Mouse (Mus musculus): ENCODE results near the gene Pctp. TPM values are rescaled to one million over a fixed set of nuclear protein-coding genes. Genes with fewer than 3 reads are reported as not detected.

Gene Pctp
- total and polyA plus RNA-seq, 3 experiments, result 6.4 to 10.2 TPM; not detected in 1

DNA sequence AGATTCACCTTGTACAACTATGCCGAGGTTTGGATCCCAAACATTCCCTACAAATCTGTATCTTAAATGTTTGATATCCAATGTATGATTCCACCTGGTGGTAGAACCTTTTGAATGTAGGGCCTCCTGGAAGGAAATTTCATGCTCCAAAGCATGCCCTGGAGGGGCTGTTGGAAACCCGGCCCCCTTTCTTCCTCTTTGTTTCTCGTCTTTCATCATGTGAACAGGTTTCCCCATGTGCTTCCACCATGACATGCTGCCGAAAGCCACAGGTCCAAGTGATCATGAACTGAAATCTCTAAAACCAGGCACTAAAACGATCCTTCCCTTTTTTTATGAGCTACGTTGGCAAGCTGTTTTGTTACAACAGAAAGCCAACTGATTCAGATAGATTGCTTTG, 11.0 kb upstream of the Pctp start:
- Histone ChIP-seq H3K4me1 (ENCODE audit: control insufficient read depth in 1 of 2, insufficient read depth in 2 of 2, low read length in 2 of 2) (no peaks in the 10 kb centered on the region), H3K27ac (ENCODE audit: control insufficient read depth, low read depth, low read length) (no peak overlapping the region)

DNA sequence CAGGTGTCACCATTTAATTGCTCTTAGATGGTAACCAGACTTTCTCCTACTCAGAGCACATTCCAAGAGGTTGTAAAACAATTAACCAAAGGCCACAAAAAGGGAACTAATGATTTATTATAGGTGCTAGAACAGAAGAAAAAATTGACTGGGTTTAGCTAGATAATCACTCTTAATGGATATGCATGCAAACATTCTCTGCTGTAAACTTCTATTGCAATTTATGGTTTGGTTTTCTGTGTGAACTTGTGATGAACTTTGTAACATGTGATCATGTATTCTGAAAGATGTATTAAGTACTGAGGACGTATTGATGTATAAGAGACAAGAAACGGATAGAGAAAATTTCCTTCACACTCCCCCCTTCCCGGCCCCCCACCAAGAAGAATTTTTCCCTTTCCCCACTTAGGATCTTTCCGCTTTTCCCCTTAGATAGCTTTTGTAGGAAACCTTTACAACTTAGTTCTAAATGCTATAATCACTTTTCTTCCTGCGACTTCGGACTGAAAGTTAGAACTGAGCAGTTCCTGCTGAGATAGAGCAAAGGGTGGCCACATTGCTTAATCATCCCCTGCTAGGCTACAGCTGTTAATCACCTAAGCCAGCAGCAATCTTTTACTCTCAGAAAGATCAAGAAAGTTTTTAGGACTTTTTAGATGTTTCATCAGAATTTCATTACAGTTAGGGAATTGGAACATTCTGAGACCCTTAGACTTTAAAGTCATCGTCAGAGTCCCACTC, 5.3 kb upstream of the Pctp start:
- Histone ChIP-seq H3K9ac (ENCODE audit: control insufficient read depth, low read depth, low read length, poor library complexity, severe bottlenecking) (no peak overlapping the region), H3K27me3 (ENCODE audit: control insufficient read depth in 1 of 2, insufficient read depth in 2 of 2, low read length in 2 of 2) (peaks cover 7 to 24% of the 10 kb centered on the region in 2 experiments), H3K9me3 (replicated peaks; ENCODE audit: insufficient read depth, low read length) (no peaks in the 10 kb centered on the region), H3K4me1 (ENCODE audit: control insufficient read depth in 1 of 2, insufficient read depth in 2 of 2, low read length in 2 of 2) (no peaks in the 10 kb centered on the region), H3K4me3 (ENCODE audit: control insufficient read depth in 1 of 2, insufficient read depth in 1 of 2, low read depth in 2 of 2, low read length in 2 of 2) (no peak overlapping the region), H3K36me3 (ENCODE audit: control insufficient read depth in 1 of 2, insufficient read depth in 2 of 2, low read length in 2 of 2) (peaks cover 0 to under 1% of the 10 kb centered on the region in 2 experiments; a peak in 1 of 4 replicates), H3K27ac (ENCODE audit: control insufficient read depth, low read depth, low read length) (no peak overlapping the region), H3K79me2 (ENCODE audit: control insufficient read depth, insufficient read depth, low read length, poor library complexity) (no peaks in the 10 kb centered on the region)
- TF ChIP-seq MEF2A (IDR thresholded peaks at IDR 0.05; ENCODE audit: extremely low read depth, insufficient replicate concordance, low read depth, low read length, poor library complexity, severe bottlenecking) (no peak), BHLHE40 (IDR thresholded peaks at IDR 0.05; ENCODE audit: borderline replicate concordance, low read depth, low read length) (no peak), MXI1 (IDR thresholded peaks at IDR 0.05; ENCODE audit: low read depth, low read length) (no peak)
- DNase-seq (ENCODE audit: low read depth, low spot score), result no peak

More for the DNA sequence above, 11.0 kb upstream of the Pctp start:
- Histone ChIP-seq H3K9me3 (replicated peaks; ENCODE audit: insufficient read depth, low read length) (no peaks in the 10 kb centered on the region), H3K9ac (ENCODE audit: control insufficient read depth, low read depth, low read length, poor library complexity, severe bottlenecking) (no peak overlapping the region), H3K27me3 (ENCODE audit: control insufficient read depth in 1 of 2, insufficient read depth in 2 of 2, low read length in 2 of 2) (peaks cover 5 to 8% of the 10 kb centered on the region in 2 experiments; a peak in 3 of 4 replicates), H3K36me3 (ENCODE audit: control insufficient read depth in 1 of 2, insufficient read depth in 2 of 2, low read length in 2 of 2) (no peaks in the 10 kb centered on the region), H3K79me2 (ENCODE audit: control insufficient read depth, insufficient read depth, low read length, poor library complexity) (no peaks in the 10 kb centered on the region), H3K4me3 (ENCODE audit: control insufficient read depth in 1 of 2, insufficient read depth in 1 of 2, low read depth in 2 of 2, low read length in 2 of 2) (no peak overlapping the region)
- no peak for DNase-seq (ENCODE audit: low read depth, low spot score)
- TF ChIP-seq SMC3 (IDR thresholded peaks at IDR 0.05; ENCODE audit: low read depth, low read length) (no peak), POLR2AphosphoS2 (IDR thresholded peaks at IDR 0.05; ENCODE audit: low read length) (no peak), ETS1 (IDR thresholded peaks at IDR 0.05; ENCODE audit: low read depth, low read length) (no peak), HCFC1 (IDR thresholded peaks at IDR 0.05; ENCODE audit: low read depth, low read length) (no peak), ZNF384 (IDR thresholded peaks at IDR 0.05; ENCODE audit: low read depth, low read length) (no peak), USF1 (IDR thresholded peaks at IDR 0.05; ENCODE audit: low read depth, low read length) (no peak), MYB (IDR thresholded peaks at IDR 0.05; ENCODE audit: low read depth, low read length) (no peak), NELFE (IDR thresholded peaks at IDR 0.05; ENCODE audit: low read depth, low read length) (no peak), RAD21 (IDR thresholded peaks at IDR 0.05; ENCODE audit: low read depth, low read length) (no peak), MYC (IDR thresholded peaks at IDR 0.05; ENCODE audit: low read depth, low read length) (no peak), GATA1 (IDR thresholded peaks at IDR 0.05; ENCODE audit: low read depth, low read length) (no peak), KAT2A (conservative IDR thresholded peaks at IDR 0.05; ENCODE audit: low read depth, low read length) (no peak), SIN3A (IDR thresholded peaks at IDR 0.05; ENCODE audit: low read length) (no peak), NRF1 (IDR thresholded peaks at IDR 0.05; ENCODE audit: insufficient read depth, low read depth, low read length, poor library complexity, severe bottlenecking) (no peak), MXI1 (IDR thresholded peaks at IDR 0.05; ENCODE audit: low read depth, low read length) (no peak)
